Mouse (Mus musculus): ENCODE measurements at regions not wholly inside any gene's neighbourhood (a gene's known extent, or its start where the extent isn't known, plus 50 kb on each side); places are given as distances from the start of the nearest gene placed in this dataset.

- no peak for DNase-seq
Measured at GRCm38 (mm10) chr5:126974565-126974964, 267.0 kb upstream of the Tmem132c start.

DNA sequence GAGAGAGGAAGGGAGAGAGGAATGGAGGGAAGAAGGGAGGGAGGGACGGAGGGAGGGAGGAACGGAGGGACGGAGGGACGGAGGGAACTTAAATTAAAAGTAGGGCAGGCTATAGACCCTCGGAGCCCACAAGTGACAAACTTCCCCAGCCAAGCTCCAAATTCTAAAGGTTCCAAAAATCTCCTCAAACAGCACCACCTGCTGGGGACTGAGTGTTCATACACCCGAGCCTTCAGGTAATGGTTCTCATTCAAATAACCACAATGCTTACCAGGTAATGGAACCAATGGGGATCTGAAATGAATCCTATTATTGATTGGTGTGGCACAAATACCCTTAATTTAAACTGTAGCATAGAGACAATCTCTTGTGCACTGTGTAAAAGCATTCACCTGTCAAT, 246.0 kb upstream of the Tmem132c start:
- DNase-seq = no peak

GRCm38 (mm10) chr5:127014166-127014565, 227.4 kb upstream of the Tmem132c start:
- DNase-seq = no peak

DNA sequence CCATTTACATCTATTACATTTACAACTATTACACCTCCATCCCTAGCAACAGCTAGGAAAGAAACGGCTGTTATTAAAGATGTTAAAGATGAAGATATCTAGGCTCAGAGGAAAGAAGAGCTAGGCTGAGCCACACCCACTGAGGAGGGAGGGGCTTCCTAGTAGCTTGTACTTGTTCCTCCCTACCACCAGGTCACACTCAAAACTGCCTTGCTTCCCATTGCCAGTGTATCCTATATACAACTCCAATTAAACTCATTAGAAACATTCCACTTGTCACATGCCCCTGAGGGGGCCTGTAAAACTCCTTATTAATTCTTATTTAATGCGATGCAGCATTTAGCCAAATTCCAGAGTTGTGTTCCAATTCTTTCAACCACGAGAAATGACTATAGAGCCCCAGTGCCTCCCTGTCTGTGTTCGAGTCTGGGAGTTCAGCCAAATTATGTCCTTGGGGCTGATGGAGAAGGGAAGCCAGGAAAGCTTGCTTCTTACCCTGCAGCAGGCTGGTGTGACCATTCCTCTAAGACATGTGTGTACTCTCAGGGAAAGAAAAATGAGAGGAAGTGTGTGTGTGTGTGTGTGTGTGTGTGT, 225.0 kb upstream of the Tmem132c start:
- peak; percentile 8 for DNase-seq

- DNase-seq = no peak
Measured at GRCm38 (mm10) chr5:127017971-127018370, 223.6 kb upstream of the Tmem132c start.

- DNase-seq = no peak
Measured at GRCm38 (mm10) chr5:127036472-127036871, 205.1 kb upstream of the Tmem132c start.

GRCm38 (mm10) chr5:127057770-127058169, 183.8 kb upstream of the Tmem132c start:
- DNase-seq = no peak

DNA sequence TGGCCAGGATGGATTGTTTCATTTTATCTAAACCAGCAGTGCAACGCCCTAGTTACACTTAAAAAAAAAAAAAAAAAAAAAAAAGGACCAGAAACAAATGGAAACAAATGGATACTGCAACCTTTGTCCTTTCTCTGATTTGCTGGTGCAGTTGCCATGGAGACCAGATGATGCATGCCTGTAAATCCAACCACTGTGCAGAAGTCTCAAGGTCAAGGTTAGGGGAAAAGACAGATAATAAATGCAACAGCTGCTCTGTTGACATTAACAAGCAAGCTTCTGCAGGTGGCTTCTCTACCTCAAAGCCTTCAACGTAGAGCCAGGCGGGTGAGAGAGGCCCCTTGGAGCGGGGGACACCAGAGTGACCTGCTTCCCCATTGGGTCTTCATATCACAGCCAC, 167.3 kb upstream of the Tmem132c start:
- no peak for DNase-seq

Measured in kidney, postnatal 14 days (tissue).